Mouse (Mus musculus) heart, embryonic 15.5 days (tissue): ENCODE results near the gene Cacna1c. TPM values are rescaled to one million over a fixed set of nuclear protein-coding genes. Genes with fewer than 3 reads are reported as not detected.
A peak's percentile ranks its signal among the peaks of the same experiment; 100 is the strongest.
"Not testable (repeated sequence)": the region's sequence is repeated elsewhere in the genome, so short reads cannot be mapped to it uniquely, and the experiment has no call there.

Source experiments
- ATAC-seq: fragments of 200-750 bp; cut with Nextera tagmentation; replicated peaks from 2 replicates; pipeline ENCODE4 v1.8.0; 2017; ENCODE audit warnings: low read depth, moderate TSS enrichment; ENCODE audit not compliant: insufficient number of reproducible peaks, insufficient read depth, low FRiP score
- H3K27ac ChIP-seq: fragments of 300-500 bp; sonication (generic); 2 replicates; pipeline ENCODE4 v1.5.1; 2015; ENCODE audit warnings: mild to moderate bottlenecking, inconsistent platforms
- H3K27me3 ChIP-seq: fragments of 300-500 bp; sonication (generic); 2 replicates; pipeline ENCODE4 v1.6.1; 2015; ENCODE audit warnings: inconsistent platforms
- H3K36me3 ChIP-seq: fragments of 300-500 bp; sonication (generic); 2 replicates; pipeline ENCODE4 v1.6.1; 2015; ENCODE audit warnings: mild to moderate bottlenecking, inconsistent platforms
- H3K4me1 ChIP-seq: fragments of 300-500 bp; sonication (generic); replicated peaks from 2 replicates; pipeline ENCODE4 v1.6.1; 2015; ENCODE audit warnings: inconsistent platforms
- H3K4me2 ChIP-seq: fragments of 300-500 bp; sonication (generic); 2 replicates; pipeline ENCODE4 v1.6.1; 2015; ENCODE audit warnings: inconsistent platforms, mild to moderate bottlenecking, moderate library complexity
- H3K4me3 ChIP-seq: fragments of 300-500 bp; sonication (generic); 2 replicates; pipeline ENCODE4 v1.5.1; 2015; ENCODE audit warnings: mild to moderate bottlenecking, inconsistent platforms
- H3K9ac ChIP-seq: fragments of 300-500 bp; sonication (generic); 2 replicates; pipeline ENCODE4 v1.6.1; 2015; ENCODE audit warnings: mild to moderate bottlenecking, inconsistent platforms
- H3K9me3 ChIP-seq: fragments of 300-500 bp; sonication (generic); replicated peaks from 2 replicates; pipeline ENCODE4 v1.6.1; 2016; ENCODE audit warnings: inconsistent platforms
- WGBS: fragments of 180-500 bp; shearing (Covaris S2); methylation state at CpG from one replicate; pipeline ENCODE4 v1.1.7; 2015; ENCODE audit warnings: mixed read lengths; 5-methylcytosine and 5-hydroxymethylcytosine counted together
- polyA plus RNA-seq: library from polyadenylated mRNA; unstranded; fragments of >200 nt; fragmentation: Nextera tagmentation; extraction: Ambion mirVana; gene quantifications from 2 replicates; pipeline ENCODE4 v1.2.1, GENCODE M21; 2015

Cacna1c gene
- polyA plus RNA-seq, 1 experiment from 2014 or later, result 65.3 TPM

GRCm38 (mm10) chr6:118592662-118593376 lies 603.4 kb downstream of the Cacna1c start:
- WGBS, result 61% methylated on average over 21 of the region's 21 CpGs
- Histone ChIP-seq H3K4me2 (peak overlapping the region; percentile 61), H3K36me3 (peaks cover 40% of the 10 kb centered on the region), H3K4me3 (peak overlapping the region; percentile 38), H3K9ac (no peak overlapping the region), H3K9me3 (no peaks in the 10 kb centered on the region), H3K27me3 (peaks cover 13% of the 10 kb centered on the region; the same call in 1 of the 2 replicates), H3K27ac (no peak overlapping the region), H3K4me1 (peaks cover 13% of the 10 kb centered on the region)
- no peak for ATAC-seq

GRCm38 (mm10) chr6:118578741-118579140 lies 617.5 kb downstream of the Cacna1c start:
- not testable (repeated sequence) for H3K36me3 ChIP-seq, ATAC-seq, H3K27ac ChIP-seq, H3K27me3 ChIP-seq, H3K4me2 ChIP-seq, H3K9me3 ChIP-seq, H3K9ac ChIP-seq, H3K4me3 ChIP-seq, H3K4me1 ChIP-seq
- 73% methylated on average over 4 of the region's 4 CpGs for WGBS

DNA sequence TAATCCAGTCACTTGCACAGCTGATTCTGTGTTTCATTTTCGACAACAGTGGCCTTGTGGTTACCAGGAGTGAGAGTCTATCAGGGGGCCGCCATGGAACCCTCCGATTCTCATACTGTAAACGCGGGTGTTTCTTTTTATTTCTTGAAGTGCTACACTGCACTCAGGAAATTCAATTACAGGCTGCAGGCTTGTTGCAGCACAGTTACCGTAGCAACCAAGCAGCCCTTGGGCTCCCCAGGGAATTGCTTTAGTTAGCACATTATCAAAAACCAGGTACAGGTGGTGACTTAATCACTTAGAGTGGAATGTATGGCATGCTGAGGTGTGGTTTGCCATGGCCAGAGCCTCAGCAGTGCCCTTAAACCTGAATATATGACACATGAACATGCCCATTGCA lies 621.9 kb downstream of the Cacna1c start:
- Histone ChIP-seq H3K27me3 (no peaks in the 10 kb centered on the region), H3K4me3 (no peak overlapping the region), H3K9ac (no peak overlapping the region), H3K4me2 (no peak overlapping the region), H3K27ac (no peak overlapping the region), H3K36me3 (no peaks in the 10 kb centered on the region), H3K4me1 (no peaks in the 10 kb centered on the region), H3K9me3 (no peaks in the 10 kb centered on the region)
- no peak for ATAC-seq
- WGBS, result 82% methylated on average over 6 of the region's 6 CpGs

DNA sequence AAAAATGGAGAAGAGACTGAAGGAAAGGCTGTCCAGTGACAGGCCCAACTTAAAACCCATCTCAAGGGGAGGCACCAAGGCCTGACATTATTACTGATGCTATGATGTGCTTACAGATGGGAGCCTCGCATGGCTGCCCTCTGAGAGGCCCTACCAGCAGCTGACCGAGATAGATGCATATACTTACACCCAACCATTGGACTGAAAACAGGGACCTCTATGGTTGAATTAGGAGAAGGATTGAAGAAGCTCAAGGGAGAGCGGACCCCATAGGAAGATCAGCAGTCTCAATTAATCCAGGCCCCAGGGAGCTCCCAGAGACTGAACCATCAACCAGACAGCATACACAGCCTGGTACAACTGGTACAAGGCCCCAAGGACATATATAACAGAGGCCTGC lies 628.4 kb downstream of the Cacna1c start:
- H3K27me3 ChIP-seq, result no peaks in the 10 kb centered on the region
- H3K36me3 ChIP-seq, result no peaks in the 10 kb centered on the region
- 82% methylated on average over 3 of the region's 3 CpGs for WGBS
- H3K4me3 ChIP-seq, result no peak overlapping the region
- H3K9me3 ChIP-seq, result no peaks in the 10 kb centered on the region
- H3K4me2 ChIP-seq, result no peak overlapping the region
- no peak for ATAC-seq
- H3K4me1 ChIP-seq, result peaks cover 7% of the 10 kb centered on the region; the same call in 1 of the 2 replicates
- no peak overlapping the region for H3K9ac ChIP-seq
- no peak overlapping the region for H3K27ac ChIP-seq

GRCm38 (mm10) chr6:118561745-118562609 lies 634.2 kb downstream of the Cacna1c start, which contains the start of gene Ankrd26:
Ankrd26 (minus strand) TSS chr6:118562226.
- WGBS, result 4% methylated on average over 54 of the region's 54 CpGs
- peaks cover 15% of the 10 kb centered on the region; the same call in 1 of the 2 replicates for H3K36me3 ChIP-seq
- peak within 1 kb of the TSS; percentile 77 for H3K9ac ChIP-seq
- H3K4me2 ChIP-seq, result peak within 1 kb of the TSS; percentile 92
- peak within 1 kb of the TSS; percentile 67 for H3K27ac ChIP-seq
- H3K4me1 ChIP-seq, result peaks cover 18% of the 10 kb centered on the region
- no peaks in the 10 kb centered on the region for H3K27me3 ChIP-seq
- no peaks in the 10 kb centered on the region for H3K9me3 ChIP-seq
- ATAC-seq, result peak; percentile 95
- H3K4me3 ChIP-seq, result peak within 1 kb of the TSS; percentile 72

GRCm38 (mm10) chr6:118561225-118561624 lies 635.0 kb downstream of the Cacna1c start:
- Histone ChIP-seq H3K27me3 (no peaks in the 10 kb centered on the region), H3K9me3 (no peaks in the 10 kb centered on the region), H3K4me1 (peaks cover 18% of the 10 kb centered on the region), H3K4me3 (peak overlapping the region; percentile 72), H3K27ac (no peak overlapping the region), H3K36me3 (peaks cover 15% of the 10 kb centered on the region; the same call in 1 of the 2 replicates), H3K9ac (peak overlapping the region; percentile 77), H3K4me2 (peak overlapping the region; percentile 92)
- ATAC-seq, result no peak
- 83% methylated on average over 8 of the region's 8 CpGs for WGBS

DNA sequence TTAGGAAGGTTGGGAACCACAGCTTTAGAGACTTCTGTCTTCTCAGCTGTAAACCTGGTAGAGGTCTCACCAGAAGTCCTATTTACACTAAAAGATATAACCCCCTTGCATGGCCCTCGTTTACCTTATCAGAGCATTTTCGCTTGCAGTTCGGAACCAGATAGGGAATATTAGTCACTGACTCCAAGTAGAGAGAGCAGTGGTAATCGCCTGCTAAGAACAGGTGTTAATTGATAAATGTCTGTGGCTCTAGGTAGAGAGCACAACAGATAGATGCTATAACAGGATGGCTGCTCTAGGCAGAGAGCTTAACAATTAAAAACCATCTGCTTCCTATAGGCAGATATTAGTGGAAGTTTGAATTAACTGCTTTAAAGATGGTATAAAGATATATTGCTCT lies 657.6 kb downstream of the Cacna1c start:
- 75% methylated on average over 4 of the region's 4 CpGs for WGBS
- no peak overlapping the region for H3K27ac ChIP-seq
- H3K9me3 ChIP-seq, result no peaks in the 10 kb centered on the region
- no peak overlapping the region for H3K9ac ChIP-seq
- H3K4me1 ChIP-seq, result no peaks in the 10 kb centered on the region
- no peaks in the 10 kb centered on the region for H3K27me3 ChIP-seq
- H3K4me3 ChIP-seq, result no peak overlapping the region
- ATAC-seq, result no peak
- H3K4me2 ChIP-seq, result no peak overlapping the region
- peaks cover 28% of the 10 kb centered on the region for H3K36me3 ChIP-seq

Other genes starting within 250 kb of the Cacna1c start
- gene Dcp1b, start 21.2 kb downstream of the Cacna1c start, polyA plus RNA-seq, result 7.6 and 7.8 TPM in 2 replicates
- gene Cacna2d4, start 40.1 kb upstream of the Cacna1c start, polyA plus RNA-seq, result 0.32 TPM in 1 of 2 replicates, not detected in the other
- 0.10 and 0.25 TPM in 2 replicates for gene Lrtm2, start 134.3 kb upstream of the Cacna1c start, polyA plus RNA-seq
- 31.2 and 33.9 TPM in 2 replicates for gene Adipor2, start 221.3 kb upstream of the Cacna1c start, polyA plus RNA-seq